Mouse (Mus musculus): ENCODE results near the gene Lingo1. TPM values are rescaled to one million over a fixed set of nuclear protein-coding genes. Genes with fewer than 3 reads are reported as not detected.

Lingo1 gene
- 4.6 and 8.3 TPM in 2 replicates for polyA plus RNA-seq (2012; rRNA removed; ENCODE audit: low replicate concordance)

GRCm38 (mm10) chr9:56795721-56796655 lies at the start of gene Lingo1:
Lingo1 (minus strand) TSS chr9:56796468.

Other genes starting within 250 kb of the Lingo1 start
- 23.0 and 28.9 TPM in 2 replicates for gene Odf3l1, start 68.2 kb upstream of the Lingo1 start, polyA plus RNA-seq (2012; rRNA removed; ENCODE audit: low replicate concordance)
- 32.7 and 50.8 TPM in 2 replicates for gene Cspg4, start 68.6 kb upstream of the Lingo1 start, polyA plus RNA-seq (2012; rRNA removed; ENCODE audit: low replicate concordance)
- gene Snx33, start 131.9 kb upstream of the Lingo1 start, polyA plus RNA-seq (2012; rRNA removed; ENCODE audit: low replicate concordance), result 19.6 and 23.7 TPM in 2 replicates
- gene Imp3, start 141.0 kb upstream of the Lingo1 start, polyA plus RNA-seq (2012; rRNA removed; ENCODE audit: low replicate concordance), result 165 and 338 TPM in 2 replicates
- gene Snupn, start 154.4 kb upstream of the Lingo1 start, polyA plus RNA-seq (2012; rRNA removed; ENCODE audit: low replicate concordance), result 4.1 and 7.5 TPM in 2 replicates
- 31.9 and 44.9 TPM in 2 replicates for gene Ptpn9, start 198.5 kb upstream of the Lingo1 start, polyA plus RNA-seq (2012; rRNA removed; ENCODE audit: low replicate concordance)

All from mammary gland, adult 2 months (tissue).